Mouse (Mus musculus): ENCODE measurements around the gene Ntf5.
"Not testable (repeated sequence)": the region's sequence is repeated elsewhere in the genome, so short reads cannot be mapped to it uniquely, and the experiment has no call there.

Ntf5 gene

GRCm38 (mm10) chr7:45461781-45462180 is 48.3 kb downstream of the Ntf5 start:
- no peak for DNase-seq (ENCODE audit: low spot score)

- DNase-seq (ENCODE audit: low spot score), result no peak
Observed at GRCm38 (mm10) chr7:45462325-45462724, 48.8 kb downstream of the Ntf5 start.

- not testable (repeated sequence) for DNase-seq (ENCODE audit: low spot score)
Observed at GRCm38 (mm10) chr7:45462868-45463267, 49.4 kb downstream of the Ntf5 start.

GRCm38 (mm10) chr7:45463987-45464778 is 50.7 kb downstream of the Ntf5 start:
- DNase-seq (ENCODE audit: low spot score), result no peak

GRCm38 (mm10) chr7:45465112-45465511 is 51.6 kb downstream of the Ntf5 start:
- DNase-seq (ENCODE audit: low spot score), result no peak

- DNase-seq (ENCODE audit: low spot score), result no peak
Observed at GRCm38 (mm10) chr7:45465549-45465948, 52.1 kb downstream of the Ntf5 start.

- peak; percentile 91 for DNase-seq (ENCODE audit: low spot score)
Observed at GRCm38 (mm10) chr7:45466283-45467089, 53.0 kb downstream of the Ntf5 start, which contains the start of gene Bax. Bax (minus strand) TSS chr7:45466898.

All from yolk sac, embryonic 10.5 days (tissue).